Mouse (Mus musculus) bone marrow macrophage, adult 2 months (primary cell): ENCODE data around the gene Mpnd. TPM values are rescaled to one million over a fixed set of nuclear protein-coding genes. Genes with fewer than 3 reads are reported as not detected.

Experiments used
- H3K27ac ChIP-seq: 2 replicates; pipeline ENCODE4 v1.5.1; 2012; ENCODE audit warnings: low read depth, low read length; ENCODE audit not compliant: insufficient read depth
- H3K4me1 ChIP-seq: 2 replicates; pipeline ENCODE4 v1.6.1; 2012; ENCODE audit warnings: low read length; ENCODE audit not compliant: control insufficient read depth, insufficient read depth
- H3K4me3 ChIP-seq: 2 replicates; pipeline ENCODE4 v1.5.1; 2012; ENCODE audit warnings: mild to moderate bottlenecking, low read length, moderate library complexity; ENCODE audit not compliant: insufficient read depth
- CTCF ChIP-seq: IDR thresholded peaks from 2 replicates; pipeline ENCODE4 v1.5.1; 2012; ENCODE audit warnings: low read depth, mild to moderate bottlenecking, low read length, moderate library complexity
- POLR2A ChIP-seq: IDR thresholded peaks from 2 replicates; pipeline ENCODE4 v1.6.1; 2012; ENCODE audit warnings: mild to moderate bottlenecking, low read depth, low read length, borderline replicate concordance
- polyA plus RNA-seq: library from polyadenylated mRNA; stranded (reverse); fragments of >200 nt; gene quantifications from 2 replicates; pipeline ENCODE4 v1.2.4, GENCODE M21; 2012; ENCODE audit not compliant: missing spikeins, insufficient read depth, insufficient read length

Mpnd gene
- polyA plus RNA-seq, 1 experiment: 41.5 TPM

DNA sequence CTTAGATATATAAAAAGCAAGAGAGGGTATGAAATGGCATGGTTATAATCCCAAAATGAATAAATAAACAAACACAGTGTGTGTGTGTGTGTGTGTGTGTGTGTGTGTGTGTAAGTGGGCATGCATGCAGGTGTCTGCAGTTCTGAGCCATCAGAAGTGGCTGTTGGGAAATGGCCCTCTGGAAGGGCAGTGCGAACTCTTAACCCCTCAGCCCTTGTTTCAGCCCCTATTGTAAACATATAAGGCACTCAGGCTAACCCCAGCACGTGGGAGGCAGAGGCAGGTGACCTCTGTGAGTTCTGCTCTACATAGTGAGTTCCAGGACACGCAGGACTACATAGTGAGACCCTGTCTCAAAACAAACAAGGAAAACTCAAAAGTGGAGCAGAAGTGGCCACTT lies 28.2 kb upstream of the Mpnd start:
- TF ChIP-seq POLR2A (no peak), CTCF (no peak)
- Histone ChIP-seq H3K4me1 (no peaks in the 10 kb centered on the region; the same call in 1 of the 2 replicates), H3K27ac (no peak overlapping the region), H3K4me3 (no peak overlapping the region)

GRCm38 (mm10) chr17:55986030-55986961 lies 19.2 kb upstream of the Mpnd start, which contains the start of gene Fsd1:
Gene Fsd1, plus strand, starts transcription at chr17:55986509.
- Histone ChIP-seq H3K4me1 (no peaks in the 10 kb centered on the region), H3K27ac (no peak within 1 kb of the TSS), H3K4me3 (no peak within 1 kb of the TSS)
- TF ChIP-seq CTCF (no peak), POLR2A (no peak)

- H3K27ac ChIP-seq: no peak overlapping the region
- H3K4me3 ChIP-seq: no peak overlapping the region
- no peaks in the 10 kb centered on the region for H3K4me1 ChIP-seq
- TF ChIP-seq POLR2A (no peak), CTCF (no peak)
Measured at GRCm38 (mm10) chr17:55990278-55990898, 15.1 kb upstream of the Mpnd start.

DNA sequence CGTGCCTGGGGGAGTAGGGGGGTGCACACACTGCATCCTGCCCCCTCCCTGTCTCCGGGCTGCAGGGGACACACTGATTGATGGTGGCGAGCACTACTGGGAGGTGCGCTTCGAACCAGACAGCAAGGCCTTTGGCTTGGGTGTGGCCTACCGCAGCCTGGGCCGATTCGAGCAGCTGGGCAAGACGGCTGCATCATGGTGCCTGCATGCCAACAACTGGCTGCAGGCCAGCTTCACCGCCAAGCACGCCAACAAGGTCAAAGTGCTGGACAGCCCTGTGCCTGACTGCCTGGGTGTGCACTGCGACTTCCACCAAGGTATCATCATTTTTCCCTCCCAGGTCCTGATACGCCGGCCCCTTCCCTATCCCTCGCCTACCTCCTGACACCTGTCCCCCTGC lies 9.5 kb upstream of the Mpnd start:
- TF ChIP-seq POLR2A (no peak), CTCF (no peak)
- no peak overlapping the region for H3K4me3 ChIP-seq

DNA sequence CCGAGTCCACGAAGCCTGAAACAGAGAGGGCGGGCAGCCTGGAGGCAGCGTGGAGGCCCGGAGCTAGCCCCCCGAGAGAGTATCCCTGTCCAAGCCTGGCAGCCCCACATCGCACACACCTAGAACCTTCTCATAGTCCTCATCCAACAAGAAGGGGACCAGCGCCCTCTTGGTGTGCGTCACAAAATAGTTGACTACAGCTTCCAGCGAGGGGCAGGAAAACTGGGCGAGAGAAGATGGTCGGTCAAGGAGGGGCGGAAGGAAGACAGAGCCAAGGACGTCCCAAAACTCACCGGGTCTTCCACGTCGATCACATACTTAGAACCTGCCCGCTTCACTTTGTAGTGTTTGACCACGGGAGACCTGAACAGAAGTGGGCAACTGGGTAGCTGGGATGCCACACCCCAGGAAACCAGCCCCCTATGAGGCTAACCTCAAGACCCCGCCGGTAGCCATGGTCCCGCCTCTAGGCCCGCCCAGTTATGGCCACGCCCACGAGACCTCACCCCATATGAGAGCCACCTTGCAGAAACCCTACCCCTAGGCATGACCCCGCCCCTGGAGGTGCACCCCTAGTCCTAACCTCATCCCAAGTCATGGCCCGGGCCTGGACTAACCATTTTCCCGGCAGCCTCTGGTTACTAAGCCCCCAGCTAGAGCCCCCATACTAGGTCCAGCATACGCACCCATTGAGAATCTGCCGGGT lies 5.6 kb upstream of the Mpnd start:
- Histone ChIP-seq H3K27ac (no peak overlapping the region), H3K4me1 (0 out of 2 replicates have a peak, but pooled peaks cover 2% of the 10 kb centered on the region), H3K4me3 (no peak overlapping the region)
- TF ChIP-seq CTCF: no peak
- no peak for TF ChIP-seq POLR2A

More for the DNA sequence above, 9.5 kb upstream of the Mpnd start:
- Histone ChIP-seq H3K4me1 (no peaks in the 10 kb centered on the region), H3K27ac (no peak overlapping the region)

DNA sequence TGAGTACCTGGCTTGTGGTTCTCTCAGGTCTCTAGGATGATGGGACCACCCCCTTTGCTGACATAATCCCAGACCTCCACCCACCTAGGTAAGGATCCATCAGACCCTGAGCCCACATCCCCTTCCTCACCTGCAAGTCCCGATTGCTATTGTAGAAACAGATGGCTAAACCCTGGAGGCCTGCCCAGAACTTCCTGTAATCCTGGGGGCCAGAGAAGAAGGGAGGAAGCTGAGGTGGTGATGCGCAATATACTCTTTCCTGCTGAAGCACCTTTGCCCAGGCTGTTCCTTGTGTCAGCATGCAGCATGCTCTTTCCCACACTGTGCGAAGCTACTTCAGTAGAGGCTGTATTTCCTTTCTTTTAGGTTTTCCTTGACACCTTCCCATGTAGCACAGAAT lies 2.5 kb upstream of the Mpnd start:
- TF ChIP-seq CTCF: no peak
- no peak for TF ChIP-seq POLR2A
- Histone ChIP-seq H3K4me1 (peaks cover 5% of the 10 kb centered on the region), H3K4me3 (no peak overlapping the region), H3K27ac (no peak overlapping the region)

DNA sequence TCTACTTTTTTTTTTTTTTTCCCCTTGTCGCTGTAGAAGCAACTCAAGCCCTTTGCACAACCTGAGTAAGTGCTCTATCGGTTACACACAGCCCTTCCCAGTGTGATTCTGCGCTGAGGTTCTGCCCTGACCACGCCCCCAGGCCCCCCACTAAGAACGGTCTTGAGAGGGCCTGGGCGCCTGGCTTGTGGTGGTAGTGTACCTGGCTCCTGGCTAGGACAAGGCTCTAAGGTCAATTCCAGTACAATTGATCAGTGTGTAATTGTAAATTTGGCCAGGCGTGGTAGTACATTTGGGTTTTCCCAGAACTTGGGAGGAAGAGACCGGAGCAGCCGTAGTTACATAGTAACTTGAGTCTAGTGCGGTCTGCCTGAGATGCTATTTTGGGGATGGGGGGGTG lies 1.4 kb downstream of the Mpnd start:
- no peak for TF ChIP-seq POLR2A
- no peak for TF ChIP-seq CTCF
- no peak overlapping the region for H3K4me3 ChIP-seq
- no peak overlapping the region for H3K27ac ChIP-seq
- H3K4me1 ChIP-seq: peaks cover 7% of the 10 kb centered on the region

- Histone ChIP-seq H3K4me1 (peaks cover 7% of the 10 kb centered on the region), H3K27ac (peak overlapping the region; percentile 14; the same call in 1 of the 2 replicates), H3K4me3 (peak overlapping the region; percentile 27)
- no peak for TF ChIP-seq CTCF
- TF ChIP-seq POLR2A: no peak
Measured at GRCm38 (mm10) chr17:56007444-56008355, 2.2 kb downstream of the Mpnd start.

GRCm38 (mm10) chr17:56008356-56009087 lies 3.0 kb downstream of the Mpnd start:
- TF ChIP-seq POLR2A (no peak), CTCF (0 out of 2 replicates have a peak, but pooled peaks have one; percentile 14)
- Histone ChIP-seq H3K4me1 (peaks cover 7% of the 10 kb centered on the region), H3K4me3 (peak overlapping the region; percentile 76), H3K27ac (peak overlapping the region; percentile 63)
